ENCODE assay signal across 7 mouse cellular contexts in the genomic region with DNA sequence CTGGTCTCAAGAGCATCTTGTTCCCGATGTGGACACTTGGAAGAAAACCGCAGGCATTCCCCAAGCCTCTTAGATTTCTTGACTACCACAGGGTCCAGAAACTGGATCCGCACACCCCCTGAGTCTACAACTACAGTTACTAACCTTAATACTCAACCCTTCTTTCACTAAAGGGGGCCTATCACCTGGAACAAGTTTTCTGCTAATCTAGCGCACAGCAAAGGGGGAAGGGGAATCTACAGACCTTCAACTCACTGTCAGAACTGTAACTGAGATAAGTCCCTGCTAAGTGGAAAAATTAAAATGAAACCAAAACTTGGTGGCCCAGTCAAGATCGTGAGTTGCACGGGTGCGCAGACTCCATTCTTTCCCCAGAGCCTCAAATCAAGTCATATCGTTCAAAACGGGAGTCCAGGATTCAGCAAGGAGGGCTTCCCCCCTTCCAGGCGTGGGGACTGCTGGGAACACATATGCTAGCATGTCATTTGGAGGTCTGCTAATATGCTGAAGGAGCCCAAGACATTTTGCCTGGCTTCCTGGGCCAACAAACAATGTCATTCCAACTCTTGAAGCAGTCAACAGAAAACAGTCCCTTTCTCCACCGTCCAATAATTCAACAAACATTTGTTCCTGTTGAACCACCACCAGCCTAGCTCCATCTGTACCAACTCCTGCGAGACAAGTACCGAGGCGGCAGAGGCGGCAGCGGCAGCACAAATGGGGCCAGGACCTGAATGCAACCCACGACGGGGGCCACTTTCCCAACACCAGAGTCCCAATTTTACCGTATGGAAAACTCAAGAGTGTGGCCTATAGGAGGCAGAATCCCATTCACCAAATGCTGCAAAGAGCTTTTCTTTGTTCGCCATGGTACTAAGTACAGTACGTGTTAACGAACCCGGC. TPM values are rescaled to one million over a fixed set of nuclear protein-coding genes. Genes with fewer than 3 reads are reported as not detected.
DNase-seq lines count a peak whose midpoint lies in the region; ATAC-seq and TF ChIP-seq lines count a peak whose summit lies in the region.

No protein-coding gene starts in this region.

- ATAC-seq in heart, embryonic 11.5 days (replicated peaks; ENCODE audit: insufficient number of reproducible peaks, low FRiP score, low TSS enrichment): no peak
- no peak for ATAC-seq in limb, embryonic 12.5 days (ENCODE audit: insufficient number of reproducible peaks, insufficient read depth, low FRiP score, low TSS enrichment, low read depth)
- no peak for ATAC-seq in midbrain, embryonic 16.5 days

- no peak overlapping the region for H3K27ac ChIP-seq in heart, embryonic 11.5 days (ENCODE audit: low read depth, low read length)
- peak overlapping the region; percentile 96 for H3K27ac ChIP-seq in limb, embryonic 12.5 days
- peak overlapping the region; percentile 77 for H3K27ac ChIP-seq in midbrain, embryonic 16.5 days (ENCODE audit: low read length)

- H3K4me2 ChIP-seq in heart, embryonic 11.5 days: peak overlapping the region; percentile 88
- peak overlapping the region; percentile 83 for H3K4me2 ChIP-seq in limb, embryonic 12.5 days
- H3K4me2 ChIP-seq in midbrain, embryonic 16.5 days (ENCODE audit: low read length): peak overlapping the region; percentile 96

- H3ac ChIP-seq in C2C12 (ENCODE audit: control insufficient read depth, insufficient read length, low read depth): peak overlapping the region; percentile 19

- no peaks in the 10 kb centered on the region for H3K79me3 ChIP-seq in C2C12 (ENCODE audit: low read depth)

- peak overlapping the region; percentile 90 for H3K9ac ChIP-seq in heart, embryonic 11.5 days (ENCODE audit: low read depth, low read length)
- H3K9ac ChIP-seq in limb, embryonic 12.5 days (replicated peaks): peak overlapping the region; percentile 91
- peak overlapping the region; percentile 73 for H3K9ac ChIP-seq in midbrain, embryonic 16.5 days (ENCODE audit: low read depth, low read length)

- H3K79me2 ChIP-seq in C2C12 (ENCODE audit: control insufficient read depth, insufficient read depth): no peaks in the 10 kb centered on the region

- H3K27me3 ChIP-seq in C2C12 (ENCODE audit: control insufficient read depth, insufficient read depth, insufficient read length): no peaks in the 10 kb centered on the region
- no peaks in the 10 kb centered on the region for H3K27me3 ChIP-seq in heart, embryonic 11.5 days (ENCODE audit: control insufficient read depth, insufficient read depth, low read length)
- H3K27me3 ChIP-seq in limb, embryonic 12.5 days: no peaks in the 10 kb centered on the region
- no peaks in the 10 kb centered on the region for H3K27me3 ChIP-seq in midbrain, embryonic 16.5 days (ENCODE audit: control insufficient read depth, insufficient read depth, low read depth, low read length)

- no peaks in the 10 kb centered on the region for H3K9me3 ChIP-seq in heart, embryonic 11.5 days (replicated peaks; ENCODE audit: control insufficient read depth, low read length)
- no peaks in the 10 kb centered on the region for H3K9me3 ChIP-seq in limb, embryonic 12.5 days
- no peaks in the 10 kb centered on the region for H3K9me3 ChIP-seq in midbrain, embryonic 16.5 days (replicated peaks; ENCODE audit: control insufficient read depth, low read length, poor library complexity, severe bottlenecking)

- WGBS in heart, embryonic 11.5 days (ENCODE audit: insufficient replicate concordance): 10% methylated on average over 23 of the region's 23 CpGs
- WGBS in limb, embryonic 12.5 days: 7% methylated on average over 23 of the region's 23 CpGs
- WGBS in midbrain, embryonic 16.5 days: 15% methylated on average over 23 of the region's 23 CpGs

- peak; percentile 65 for DNase-seq in 416B (ENCODE audit: low read depth)
- peak; percentile 64 for DNase-seq in cerebellum, postnatal 10 days
- peak; percentile 70 for DNase-seq in thymus, postnatal 4 days

- no peak overlapping the region for H3K4me3 ChIP-seq in C2C12 (ENCODE audit: insufficient read depth, poor library complexity, severe bottlenecking)
- H3K4me3 ChIP-seq in heart, embryonic 11.5 days (ENCODE audit: low read depth, low read length): peak overlapping the region; percentile 68
- H3K4me3 ChIP-seq in limb, embryonic 12.5 days (replicated peaks): peak overlapping the region; percentile 73
- H3K4me3 ChIP-seq in midbrain, embryonic 16.5 days (ENCODE audit: low read depth, low read length): peak overlapping the region; percentile 67

- H3K36me3 ChIP-seq in C2C12 (ENCODE audit: control insufficient read depth, insufficient read depth): no peaks in the 10 kb centered on the region
- H3K36me3 ChIP-seq in heart, embryonic 11.5 days (ENCODE audit: control insufficient read depth, insufficient read depth, low read length): no peaks in the 10 kb centered on the region
- H3K36me3 ChIP-seq in limb, embryonic 12.5 days: no peaks in the 10 kb centered on the region
- H3K36me3 ChIP-seq in midbrain, embryonic 16.5 days (ENCODE audit: control insufficient read depth, insufficient read depth, low read length): no peaks in the 10 kb centered on the region

- no peak for TF ChIP-seq CTCF in C2C12 (IDR thresholded peaks at IDR 0.05; ENCODE audit: control insufficient read depth, insufficient read depth, insufficient read length)

- peaks cover 39% of the 10 kb centered on the region for H3K4me1 ChIP-seq in heart, embryonic 11.5 days (ENCODE audit: control insufficient read depth, insufficient read depth, low read length)
- peaks cover 79% of the 10 kb centered on the region for H3K4me1 ChIP-seq in limb, embryonic 12.5 days (replicated peaks)
- peaks cover 49% of the 10 kb centered on the region for H3K4me1 ChIP-seq in midbrain, embryonic 16.5 days (ENCODE audit: control insufficient read depth, insufficient read depth, low read length)

TF ChIP-seq in C2C12, 6 proteins besides CTCF, POLR2A, EP300 and RAD21:
- TF ChIP-seq MYOD1 (IDR thresholded peaks at IDR 0.05; ENCODE audit: control insufficient read depth, insufficient read length, low read depth): no peak
- TF ChIP-seq USF1 (IDR thresholded peaks at IDR 0.05; ENCODE audit: low read depth): no peak
- no peak for TF ChIP-seq CEBPB (IDR thresholded peaks at IDR 0.05; ENCODE audit: low read depth)
- TF ChIP-seq MYOG (IDR thresholded peaks at IDR 0.05; ENCODE audit: control insufficient read depth, extremely low read depth, insufficient read length): no peak

RNA-seq across cellular contexts. Expression of gene Fam53b, which starts 1.7 kb away (rescaled TPM):
- 3.2 TPM for polyA plus RNA-seq in C2C12 (2012; fragmentation: generic; extraction: Trizol)
- 11.9 and 14.5 TPM in 2 replicates for polyA plus RNA-seq in heart, embryonic 11.5 days (2014; fragmentation: Nextera tagmentation; extraction: Ambion mirVana)
- 27.7 and 29.8 TPM in 2 replicates for polyA plus RNA-seq in limb, embryonic 12.5 days (2016; fragmentation: Nextera tagmentation; extraction: Ambion mirVana)
- 13.2 and 13.6 TPM in 2 replicates for polyA plus RNA-seq in midbrain, embryonic 16.5 days (2015; fragmentation: Nextera tagmentation; extraction: Ambion mirVana)

RNA-seq across cellular contexts. Expression of gene Eef1akmt2, which starts 40.5 kb away (rescaled TPM):
- 17.1 TPM for polyA plus RNA-seq in C2C12 (2012; fragmentation: generic; extraction: Trizol)
- polyA plus RNA-seq in heart, embryonic 11.5 days (2014; fragmentation: Nextera tagmentation; extraction: Ambion mirVana): 43.7 and 44.4 TPM in 2 replicates
- polyA plus RNA-seq in limb, embryonic 12.5 days (2016; fragmentation: Nextera tagmentation; extraction: Ambion mirVana): 78.1 and 80.3 TPM in 2 replicates
- 91.7 and 94.3 TPM in 2 replicates for polyA plus RNA-seq in midbrain, embryonic 16.5 days (2015; fragmentation: Nextera tagmentation; extraction: Ambion mirVana)

RNA-seq across cellular contexts. Expression of gene Abraxas2, which starts 47.1 kb away (rescaled TPM):
- polyA plus RNA-seq in C2C12 (2012; fragmentation: generic; extraction: Trizol): 8.9 TPM
- polyA plus RNA-seq in heart, embryonic 11.5 days (2014; fragmentation: Nextera tagmentation; extraction: Ambion mirVana): 31.5 and 35.2 TPM in 2 replicates
- polyA plus RNA-seq in limb, embryonic 12.5 days (2016; fragmentation: Nextera tagmentation; extraction: Ambion mirVana): 40.4 and 40.8 TPM in 2 replicates
- 37.4 and 38.6 TPM in 2 replicates for polyA plus RNA-seq in midbrain, embryonic 16.5 days (2015; fragmentation: Nextera tagmentation; extraction: Ambion mirVana)
